Mouse (Mus musculus) lung, postnatal 25 days (tissue): ENCODE data around the gene AA467197.

Experiments
- DNase-seq: peaks from one replicate; pipeline ENCODE4 v3.0.0; 2022; ENCODE audit warnings: low spot score

Gene AA467197

GRCm38 (mm10) chr2:122636686-122637085 is at the start of gene AA467197:
AA467197 (plus strand) TSS chr2:122636986.
- no peak for DNase-seq

DNA sequence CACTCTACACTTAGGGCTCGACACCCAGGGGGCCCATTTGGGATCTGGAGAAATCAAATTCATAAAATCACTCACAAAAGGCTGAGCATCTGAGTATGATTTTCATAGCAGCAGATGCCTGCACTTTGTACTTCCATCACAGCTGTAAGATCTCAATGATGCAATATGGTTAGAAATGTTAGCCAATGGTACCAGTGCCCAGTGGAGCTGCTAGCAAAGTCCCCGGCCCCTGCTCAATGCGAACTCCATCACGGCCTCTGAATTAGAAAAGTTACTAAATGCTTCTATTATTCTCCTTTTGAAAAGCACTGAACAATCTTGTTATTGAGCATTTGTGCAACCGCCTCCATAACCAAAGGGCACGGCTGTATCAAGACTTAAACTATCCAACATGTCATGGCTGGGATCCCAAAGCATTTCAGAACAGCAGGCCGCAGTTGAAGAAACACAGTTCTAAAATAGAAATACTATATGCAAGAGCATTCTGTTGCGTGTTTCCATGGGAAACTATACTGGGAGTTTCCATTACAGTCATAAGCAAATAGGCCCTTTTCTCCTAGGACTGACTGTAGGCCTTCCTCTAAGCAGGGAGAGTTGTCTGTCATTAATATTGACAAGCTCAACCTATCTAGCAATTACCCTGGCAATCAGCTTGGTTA is 48.8 kb upstream of the AA467197 start:
- DNase-seq = no peak

GRCm38 (mm10) chr2:122590351-122590750 is 46.4 kb upstream of the AA467197 start:
- DNase-seq = no peak

DNA sequence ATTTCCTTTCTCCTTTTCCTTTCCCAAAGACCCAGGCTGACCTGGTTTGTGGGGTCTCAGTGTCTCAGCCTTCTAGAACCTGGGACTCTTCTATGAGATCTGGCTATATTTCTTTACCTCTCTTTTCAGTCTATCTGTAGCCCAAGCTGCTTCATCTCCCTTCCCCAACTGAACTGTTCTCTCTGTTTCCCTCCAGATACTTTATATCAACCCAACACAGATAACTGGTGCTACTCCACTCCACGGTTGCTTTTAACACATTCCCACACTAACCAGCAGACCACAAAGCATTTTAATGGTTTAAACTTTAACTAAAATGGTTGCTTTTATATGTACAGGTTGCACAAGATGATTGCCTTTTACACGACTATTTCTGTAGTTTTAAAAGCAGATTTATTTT is 45.6 kb upstream of the AA467197 start:
- no peak for DNase-seq

- DNase-seq = no peak
These were observed 41.3 kb upstream of the AA467197 start for GRCm38 (mm10) chr2:122595461-122595860.

GRCm38 (mm10) chr2:122599736-122600135 is 37.0 kb upstream of the AA467197 start:
- DNase-seq = no peak

DNA sequence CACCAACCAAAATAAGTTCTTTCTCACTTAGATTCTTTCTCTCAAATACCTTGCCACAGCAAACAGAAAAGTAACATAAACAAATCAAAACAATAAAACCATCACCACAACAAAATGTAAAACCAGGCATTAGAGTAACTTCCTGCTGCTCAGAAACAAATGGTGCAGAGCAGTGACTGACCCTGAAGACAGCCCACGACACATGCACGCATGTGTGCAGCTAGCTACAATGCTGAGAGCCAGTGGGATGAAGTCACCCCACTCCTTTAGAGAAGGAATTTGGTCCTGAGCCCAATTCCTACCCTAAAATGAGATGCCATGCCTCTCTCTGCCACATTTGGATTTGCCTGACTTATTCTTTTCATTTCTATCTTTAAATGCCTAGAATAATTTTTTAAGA is 35.4 kb upstream of the AA467197 start:
- DNase-seq = no peak

DNA sequence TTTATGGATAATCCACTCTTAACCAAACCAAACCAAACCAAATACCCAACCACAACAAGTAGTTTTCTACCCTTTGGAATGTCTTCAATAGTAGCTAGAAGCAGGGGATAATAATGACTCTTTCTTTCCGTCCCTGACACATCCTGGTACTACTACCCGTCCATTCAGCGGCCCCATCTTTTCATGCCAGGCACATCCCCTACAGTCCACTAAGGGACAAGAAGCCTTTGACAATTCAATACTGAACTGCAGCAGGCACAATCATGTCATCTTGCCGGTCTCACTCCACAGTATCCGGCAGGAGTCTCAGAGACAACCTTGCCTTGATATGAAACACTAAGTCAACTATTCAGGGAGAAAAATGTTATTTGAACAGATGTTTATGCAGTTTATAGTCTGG is 31.0 kb upstream of the AA467197 start:
- no peak for DNase-seq

DNA sequence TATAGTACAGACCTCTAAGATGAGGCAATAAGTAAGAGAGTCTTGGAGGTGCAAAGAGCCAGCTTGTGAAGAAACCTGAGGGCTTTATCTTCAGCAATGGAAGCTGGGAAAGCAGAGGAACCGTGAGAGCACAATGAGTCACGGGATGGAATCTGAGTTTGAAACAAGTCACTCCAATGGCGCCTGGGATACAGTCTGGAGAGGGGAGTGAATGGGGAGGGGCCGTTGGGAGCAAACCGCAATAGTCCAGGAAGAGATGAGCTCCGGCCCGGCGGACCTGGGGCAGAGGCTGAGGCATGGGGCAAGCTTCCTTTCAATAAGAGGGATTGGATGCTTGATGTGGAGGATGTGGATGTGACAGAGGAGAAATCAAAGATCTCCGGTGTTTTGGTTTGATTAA is 28.0 kb upstream of the AA467197 start:
- no peak for DNase-seq

GRCm38 (mm10) chr2:122610746-122611653 is 25.8 kb upstream of the AA467197 start, which contains the start of gene Gatm:
Gatm (minus strand) TSS chr2:122611303.
- peak; percentile 43 for DNase-seq

DNA sequence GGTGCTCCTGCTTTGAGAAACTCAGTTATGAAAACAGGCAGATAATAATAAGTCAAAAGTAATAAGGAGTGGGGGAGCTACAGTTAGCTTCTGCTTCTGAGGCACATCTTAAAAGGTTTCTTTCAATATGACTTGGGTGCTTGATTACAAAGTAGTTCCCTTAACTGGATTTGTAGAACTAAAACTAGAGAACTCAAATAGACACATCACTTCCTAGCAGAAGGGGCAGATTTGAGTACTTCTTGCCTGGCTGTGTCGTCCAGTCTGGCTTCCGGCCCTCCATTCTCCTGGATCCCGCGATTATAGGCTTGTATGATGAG is 25.2 kb upstream of the AA467197 start:
- no peak for DNase-seq

- DNase-seq = no peak
These were observed 20.5 kb upstream of the AA467197 start for GRCm38 (mm10) chr2:122616237-122616636.

GRCm38 (mm10) chr2:122617792-122618191 is 19.0 kb upstream of the AA467197 start:
- DNase-seq = no peak

DNA sequence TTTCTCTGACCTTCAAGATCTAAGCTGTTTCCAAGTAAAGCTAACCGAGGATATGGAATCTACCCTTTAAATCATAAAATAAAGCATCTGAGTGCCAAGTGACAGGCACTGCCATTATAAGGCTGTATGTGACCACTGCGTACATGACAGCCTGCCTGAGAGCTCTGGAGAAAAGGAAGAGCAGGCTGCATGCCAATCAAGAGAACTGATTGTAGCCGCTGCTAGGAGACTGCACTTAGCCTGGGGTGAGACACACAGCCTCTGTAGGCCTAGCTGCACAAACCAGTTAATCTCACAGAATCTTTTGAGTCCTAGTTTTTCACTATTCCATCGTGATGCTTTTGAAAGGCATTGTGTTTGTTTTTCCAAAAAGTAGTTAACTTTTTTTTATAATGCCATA is 18.1 kb upstream of the AA467197 start:
- DNase-seq = no peak

DNA sequence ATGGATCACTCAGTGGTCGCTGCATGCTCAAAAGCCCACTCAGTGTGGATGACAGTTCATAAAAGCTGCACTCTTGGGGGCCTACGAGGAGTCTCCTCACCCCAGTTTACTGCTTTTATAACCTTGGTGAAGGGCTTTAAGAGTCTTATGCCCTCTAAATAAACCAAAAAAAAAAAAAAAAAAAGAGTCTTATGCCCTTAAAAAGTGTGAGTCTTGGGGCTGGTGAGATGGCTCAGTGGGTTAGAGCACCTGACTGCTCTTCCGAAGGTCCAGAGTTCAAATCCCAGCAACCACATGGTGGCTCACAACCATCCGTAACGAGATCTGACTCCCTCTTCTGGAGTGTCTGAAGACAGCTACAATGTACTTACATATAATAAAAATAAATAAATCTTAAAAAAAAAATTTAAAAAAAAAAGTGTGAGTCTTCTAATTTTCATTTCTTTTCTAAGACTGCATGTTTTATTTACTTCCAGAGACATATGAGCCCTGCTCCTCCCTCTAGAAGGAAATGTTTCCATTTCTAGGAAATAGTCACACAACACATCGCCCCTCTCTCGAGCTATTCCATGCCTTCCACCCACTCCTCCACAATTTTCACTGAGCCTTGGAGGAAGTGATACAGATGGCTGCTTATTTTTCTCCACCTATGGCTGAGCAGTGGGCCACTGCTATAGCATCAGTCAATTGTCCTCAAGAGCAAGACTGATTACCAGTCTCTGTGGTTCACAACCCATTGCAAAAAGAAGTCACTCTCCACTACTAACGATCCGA is 15.3 kb upstream of the AA467197 start:
- DNase-seq = no peak

- DNase-seq = no peak
These were observed 10.9 kb upstream of the AA467197 start for GRCm38 (mm10) chr2:122625930-122626329.

GRCm38 (mm10) chr2:122628976-122629375 is 7.8 kb upstream of the AA467197 start:
- DNase-seq = peak; percentile 89

DNA sequence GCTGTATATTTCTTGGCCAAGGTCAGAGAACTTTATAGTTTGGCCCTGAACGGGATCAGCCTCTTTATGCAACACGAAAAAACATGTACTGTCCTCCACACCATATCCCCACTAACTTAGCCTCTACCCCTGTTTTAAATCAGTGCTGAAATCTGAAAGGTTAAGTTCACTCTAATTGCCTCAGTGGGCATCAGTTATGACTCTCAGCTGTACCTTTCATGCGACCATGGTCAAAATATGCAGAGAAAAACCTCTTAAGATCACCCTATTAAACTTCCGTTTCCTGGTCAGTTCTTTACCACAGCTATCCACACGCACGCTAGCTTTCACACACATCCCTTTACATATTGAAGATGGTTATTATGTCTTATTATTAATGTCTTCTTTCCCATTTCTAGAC is 6.9 kb upstream of the AA467197 start:
- DNase-seq = no peak

GRCm38 (mm10) chr2:122630465-122631225 is 6.1 kb upstream of the AA467197 start:
- DNase-seq = peak; percentile 90

- peak; percentile 52 for DNase-seq
These were observed 5.5 kb upstream of the AA467197 start for GRCm38 (mm10) chr2:122631226-122631801.

DNA sequence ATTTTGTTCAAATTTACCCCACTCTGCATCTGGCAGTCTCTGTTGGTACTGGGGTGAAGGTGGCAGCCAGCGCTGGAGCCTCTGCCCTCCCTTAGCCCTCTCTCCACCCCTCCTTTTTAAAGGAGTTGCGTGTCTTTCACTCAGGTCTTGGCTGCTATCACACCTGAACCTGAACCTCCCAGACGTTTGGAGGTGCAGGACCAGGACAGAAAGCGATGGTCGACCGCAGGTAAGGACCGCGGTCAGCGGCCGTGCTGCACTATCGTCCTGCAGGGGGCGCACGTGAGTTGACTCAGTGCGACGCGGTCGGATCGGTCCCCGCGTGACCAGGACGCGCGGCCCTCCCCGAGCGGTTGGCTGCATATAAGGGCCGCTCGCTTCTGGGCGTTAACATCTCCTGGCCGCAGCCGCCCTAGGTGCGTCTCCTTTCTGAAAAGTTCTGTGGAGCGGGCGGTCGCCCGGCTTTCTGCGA is 776 bp downstream of the AA467197 start:
- DNase-seq = peak; percentile 58
